Mouse (Mus musculus) ES-Bruce4 (cell line): ENCODE results near the gene Rapgef1.

Experiments used
- CTCF ChIP-seq: IDR thresholded peaks from one replicate; pipeline ENCODE4 v1.8.1; 2011; ENCODE audit warnings: low read depth, low read length
- POLR2A ChIP-seq: IDR thresholded peaks from one replicate; pipeline ENCODE4 v1.8.1; 2011; ENCODE audit warnings: low read length; ENCODE audit not compliant: insufficient read depth

GRCm38 (mm10) chr2:29711038-29711437 is 91.5 kb downstream of the Rapgef1 start:
- TF ChIP-seq POLR2A (no peak), CTCF (no peak)
